Mouse (Mus musculus) heart, postnatal 25 days (tissue): ENCODE data around the gene Zfp961. TPM values are rescaled to one million over a fixed set of nuclear protein-coding genes. Genes with fewer than 3 reads are reported as not detected.
"Not testable (repeated sequence)": the region's sequence is repeated elsewhere in the genome, so short reads cannot be mapped to it uniquely, and the experiment has no call there.

Experiments
- DNase-seq: peaks from one replicate; pipeline ENCODE4 v3.0.0; 2022; ENCODE audit warnings: low spot score
- intact Hi-C: fragments of 180-260 bp; cut with DNase I; formaldehyde crosslinking; loops from one replicate; pipeline ENCODE4 v1.15.1; 2025
- total RNA-seq, 2 experiments: library from RNA; stranded (reverse); gene quantifications; 2 replicates each; pipeline ENCODE4 v1.2.3; 2021

Gene Zfp961
- total RNA-seq, 2 experiments from 2014 or later: 5.5 to 10.0 TPM

DNA sequence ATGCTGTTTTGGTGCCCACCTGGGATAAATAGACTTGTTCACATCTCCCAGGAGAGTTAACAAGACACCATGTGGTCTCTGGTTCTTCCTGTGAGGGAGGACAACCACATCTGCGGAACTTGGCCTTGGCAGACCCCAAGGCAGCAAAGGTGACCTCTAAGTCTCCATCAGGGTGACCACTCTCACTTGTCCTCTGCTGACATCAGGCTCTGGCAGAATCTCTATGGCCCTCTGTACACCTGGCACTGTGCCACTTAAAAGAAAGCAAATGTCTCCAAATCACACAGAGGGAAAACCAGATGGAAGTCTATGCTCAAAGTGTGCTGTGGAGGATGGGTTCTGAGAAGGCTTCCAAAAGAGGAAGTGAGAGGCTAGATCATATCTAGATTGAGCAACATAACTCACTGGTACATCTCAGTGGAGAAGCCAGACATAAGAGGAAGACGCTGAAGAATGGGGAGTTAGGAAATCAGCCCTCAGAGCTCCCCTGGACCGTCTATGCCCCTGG lies 57.4 kb downstream of the Zfp961 start:
- intact Hi-C loops: no loop called here

GRCm38 (mm10) chr8:72009473-72009872 lies 58.6 kb downstream of the Zfp961 start, which contains the start of gene Cyp4f18:
Cyp4f18 (minus strand) TSS chr8:72009626.
- intact Hi-C loops: no loop called here
- no peak for DNase-seq

More for the DNA sequence above, 57.4 kb downstream of the Zfp961 start:
- no peak for DNase-seq

DNA sequence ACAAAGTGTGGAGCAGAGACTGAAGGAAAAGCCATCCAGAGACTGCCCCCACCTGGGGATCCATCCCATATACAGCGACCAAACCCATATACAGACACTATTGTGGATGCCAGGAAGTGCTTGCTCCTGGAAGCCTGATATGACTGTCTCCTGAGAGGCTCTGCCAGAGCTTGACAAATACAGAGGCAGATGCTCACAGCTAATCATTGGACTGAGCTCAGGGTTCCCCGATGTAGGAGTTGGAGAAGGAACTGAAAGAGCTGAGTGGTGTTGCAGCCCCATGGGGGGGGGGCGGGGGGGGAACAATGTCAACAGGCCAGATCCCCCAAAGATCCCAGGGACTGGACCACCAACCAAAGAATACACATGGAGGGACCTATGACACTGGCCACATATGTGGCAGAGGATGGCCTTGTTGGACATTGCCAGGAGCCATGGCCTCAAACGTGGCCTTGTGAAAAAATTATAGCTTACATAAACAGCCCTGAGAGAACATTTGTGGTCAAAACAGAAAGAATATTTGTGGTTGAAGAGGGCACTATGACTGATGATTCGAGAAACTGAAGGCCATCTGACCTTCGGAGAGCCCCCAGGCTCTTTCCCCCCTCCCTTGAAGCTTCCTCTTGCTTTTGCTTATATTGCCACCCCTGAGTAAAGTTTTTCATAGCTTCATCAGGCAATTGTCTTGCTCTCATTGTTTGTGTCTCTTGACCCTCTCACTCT lies 62.8 kb downstream of the Zfp961 start:
- DNase-seq, intact Hi-C loops: not testable (repeated sequence)

GRCm38 (mm10) chr8:72017339-72017738 lies 66.5 kb downstream of the Zfp961 start:
- intact Hi-C loops: not testable (repeated sequence)

DNA sequence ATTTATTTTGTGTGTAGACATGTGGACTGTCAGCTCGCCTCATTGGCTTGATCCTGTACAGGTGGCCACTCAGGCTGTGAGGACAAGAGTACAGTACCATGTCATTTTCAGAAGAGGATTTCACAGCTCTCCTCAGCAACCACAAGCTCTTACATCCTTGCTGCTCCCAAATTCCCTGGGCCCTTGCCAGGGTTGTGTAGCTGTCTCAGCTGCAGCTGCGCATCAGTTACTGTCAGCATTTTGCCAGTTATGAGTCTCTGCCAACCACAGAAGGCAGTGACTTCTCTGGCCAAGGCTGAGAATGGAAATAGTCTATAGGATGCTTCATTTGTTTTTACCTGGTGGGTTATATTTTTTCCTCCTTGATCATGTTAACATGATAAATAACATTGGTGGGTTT lies 67.3 kb downstream of the Zfp961 start:
- intact Hi-C loops: no loop called here
- DNase-seq: no peak

More at GRCm38 (mm10) chr8:72017339-72017738, 66.5 kb downstream of the Zfp961 start:
- not testable (repeated sequence) for DNase-seq

DNA sequence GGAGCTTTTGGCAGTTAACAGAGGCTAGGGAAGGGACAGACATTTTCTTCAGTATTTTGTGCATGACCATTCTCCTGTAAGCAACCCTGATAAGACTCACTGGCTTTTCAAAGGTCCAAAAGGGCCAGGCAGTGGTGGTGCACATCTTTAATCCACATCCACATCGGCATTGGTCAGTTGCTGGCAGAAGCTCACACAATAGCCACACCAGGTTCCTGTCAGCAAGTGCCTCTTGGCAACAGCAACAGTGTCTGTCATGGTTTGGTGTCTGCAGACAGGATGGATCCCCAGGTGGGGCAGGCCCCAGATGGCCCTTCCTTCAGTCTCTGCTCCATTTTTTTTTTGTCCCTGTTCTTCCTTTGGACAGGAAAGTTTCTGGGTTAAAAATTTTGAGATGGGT lies 68.2 kb downstream of the Zfp961 start:
- intact Hi-C loops, DNase-seq: not testable (repeated sequence)

- DNase-seq: no peak
- intact Hi-C loops: no loop called here
Measured at GRCm38 (mm10) chr8:72019816-72020215, 69.0 kb downstream of the Zfp961 start.

DNA sequence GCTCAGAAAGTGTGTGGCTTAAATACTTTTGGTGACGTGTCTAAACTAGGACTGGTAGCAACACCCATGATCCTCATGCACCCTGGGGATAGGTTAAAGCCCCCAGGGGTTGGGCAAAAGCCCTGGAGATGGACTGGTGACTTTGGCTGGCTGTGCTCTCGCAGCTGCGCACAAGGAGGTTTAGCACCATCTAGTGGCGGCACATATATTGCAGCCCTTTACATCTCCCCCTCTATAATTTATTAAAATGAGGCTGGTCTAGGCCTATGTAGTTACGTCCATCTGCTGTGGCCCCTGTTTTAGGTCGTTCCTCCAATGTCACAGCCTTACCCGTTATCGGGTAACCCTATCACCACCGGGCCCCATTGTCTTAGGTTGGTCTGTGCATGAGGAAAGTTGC lies 74.0 kb downstream of the Zfp961 start:
- DNase-seq, intact Hi-C loops: not testable (repeated sequence)

GRCm38 (mm10) chr8:72032926-72033325 lies 82.1 kb downstream of the Zfp961 start:
- intact Hi-C loops, DNase-seq: not testable (repeated sequence)

GRCm38 (mm10) chr8:72040918-72041317 lies 90.1 kb downstream of the Zfp961 start, which contains the start of gene Olfr372:
Olfr372 (plus strand) TSS chr8:72041218.
- intact Hi-C loops: loop anchor here (10.0 kb wide), 1 partner anchor 906 kb away; no protein-coding TSS in a partner anchor
- not testable (repeated sequence) for DNase-seq

DNA sequence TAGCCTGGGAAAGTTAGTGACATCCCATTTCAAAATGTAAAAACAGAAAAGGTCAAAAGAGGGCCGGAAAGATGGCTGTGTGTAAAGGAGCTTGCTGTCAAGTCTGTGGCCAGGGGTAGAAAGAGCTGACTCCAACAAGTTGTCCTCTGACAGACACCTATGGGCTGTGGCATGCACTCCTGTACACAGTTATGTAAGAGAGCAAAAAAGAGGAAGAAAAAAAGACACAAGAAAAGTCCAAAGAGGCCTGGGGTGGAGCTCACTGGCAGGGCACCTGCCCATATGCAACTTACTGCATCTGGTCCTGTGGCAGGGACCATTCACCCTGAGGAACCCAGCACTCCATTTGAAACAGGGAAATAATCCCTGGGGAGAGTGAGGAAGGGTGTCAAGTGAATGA lies 91.7 kb downstream of the Zfp961 start:
- no peak for DNase-seq
- intact Hi-C loops: loop anchor here (10.0 kb wide), 1 partner anchor 908 kb away; no protein-coding TSS in a partner anchor

Other genes starting within 250 kb of the Zfp961 start
- gene B3gnt3, start 249.2 kb upstream of the Zfp961 start, total RNA-seq: 1 to 10 TPM; 5.5 to 8.0 TPM
- under 1 TPM; 0.59 to 0.83 TPM for gene Fcho1, start 225.3 kb upstream of the Zfp961 start, total RNA-seq
- 1 to 10 TPM; 5.5 to 6.7 TPM for gene Zfp709, start 69.0 kb upstream of the Zfp961 start, total RNA-seq
- 1 to 10 TPM; 3.1 to 6.1 TPM for gene Zfp882, start 42.4 kb upstream of the Zfp961 start, total RNA-seq
- 10 to 100 TPM; 22.4 to 28.8 TPM for gene Zfp617, start 42.4 kb upstream of the Zfp961 start, total RNA-seq
- under 1 TPM; 0.70 to 0.73 TPM for gene Cyp4f18, start 58.6 kb downstream of the Zfp961 start, total RNA-seq
- not detected for gene Olfr372, start 90.2 kb downstream of the Zfp961 start, total RNA-seq
- gene Olfr373, start 132.1 kb downstream of the Zfp961 start, total RNA-seq: not detected
- gene Olfr374, start 156.0 kb downstream of the Zfp961 start, total RNA-seq: not detected
- 100 to 1,000 TPM; 105 to 108 TPM for gene Tpm4, start 183.9 kb downstream of the Zfp961 start, total RNA-seq
- 10 to 100 TPM; 23.4 to 23.5 TPM for gene Rab8a, start 210.2 kb downstream of the Zfp961 start, total RNA-seq
- gene Hsh2d, start 238.6 kb downstream of the Zfp961 start, total RNA-seq: not detected